Mouse (Mus musculus): ENCODE measurements around the gene Gm47289. TPM values are rescaled to one million over a fixed set of nuclear protein-coding genes. Genes with fewer than 3 reads are reported as not detected.

Gene Gm47289
- polyA plus RNA-seq, 1 experiment from 2014 or later, result not detected

DNA sequence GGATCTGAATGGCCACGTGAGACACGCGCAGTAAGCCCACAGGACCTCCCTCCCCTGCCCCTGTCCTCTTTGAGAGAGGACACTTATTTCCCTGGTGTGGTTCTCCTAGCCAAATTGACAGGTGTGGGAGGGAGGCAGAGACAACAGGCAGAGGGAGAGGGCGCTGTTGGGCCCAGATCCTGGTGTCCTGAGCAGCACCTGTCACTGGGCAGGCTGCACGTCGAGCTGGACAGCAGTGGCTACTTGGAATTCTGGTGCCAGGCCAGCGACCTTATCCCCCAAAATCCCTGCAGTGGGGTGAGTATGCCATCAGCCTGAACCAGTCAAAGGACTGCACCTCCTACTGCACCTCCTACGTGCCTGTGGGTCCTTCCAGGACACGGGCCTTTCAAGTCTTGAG, 15.6 kb upstream of the Gm47289 start:
- Histone ChIP-seq H3K9me3 (replicated peaks) (no peaks in the 10 kb centered on the region), H3K27me3 (no peaks in the 10 kb centered on the region), H3K4me1 (replicated peaks) (0 out of 2 replicates have a peak, but pooled peaks cover 3% of the 10 kb centered on the region), H3K36me3 (no peaks in the 10 kb centered on the region), H3K4me3 (no peak overlapping the region), H3K4me2 (no peak overlapping the region), H3K27ac (no peak overlapping the region), H3K9ac (no peak overlapping the region)
- WGBS, result 71% methylated on average over 9 of the region's 9 CpGs
- no peak for ATAC-seq (replicated peaks; ENCODE audit: insufficient number of reproducible peaks, insufficient read depth, low FRiP score, low read depth)

DNA sequence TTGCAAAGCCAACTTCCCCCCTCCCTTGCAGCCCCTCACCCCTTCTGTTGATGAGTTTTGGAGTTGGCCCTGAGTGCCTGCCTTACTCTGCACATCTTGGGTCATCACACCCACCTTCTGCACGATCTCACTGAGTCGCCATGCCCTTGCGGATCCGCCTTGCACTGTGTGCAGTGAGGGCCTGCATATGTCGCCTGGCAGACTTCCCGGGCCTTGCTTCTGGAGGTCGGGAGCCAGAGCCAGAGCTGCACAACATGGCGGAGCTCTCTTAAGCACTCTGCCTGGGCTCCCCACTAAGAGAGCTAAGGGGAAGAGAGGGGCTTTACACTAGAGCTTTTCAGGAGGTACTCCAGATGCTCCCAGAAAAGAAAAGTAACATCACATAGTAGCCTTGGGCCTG, 14.3 kb upstream of the Gm47289 start:
- Histone ChIP-seq H3K9ac (no peak overlapping the region), H3K27ac (no peak overlapping the region), H3K27me3 (no peaks in the 10 kb centered on the region), H3K4me1 (replicated peaks) (0 out of 2 replicates have a peak, but pooled peaks cover 3% of the 10 kb centered on the region), H3K4me3 (no peak overlapping the region), H3K36me3 (no peaks in the 10 kb centered on the region), H3K4me2 (no peak overlapping the region), H3K9me3 (replicated peaks) (no peaks in the 10 kb centered on the region)
- no peak for ATAC-seq (replicated peaks; ENCODE audit: insufficient number of reproducible peaks, insufficient read depth, low FRiP score, low read depth)
- WGBS, result 71% methylated on average over 8 of the region's 8 CpGs

DNA sequence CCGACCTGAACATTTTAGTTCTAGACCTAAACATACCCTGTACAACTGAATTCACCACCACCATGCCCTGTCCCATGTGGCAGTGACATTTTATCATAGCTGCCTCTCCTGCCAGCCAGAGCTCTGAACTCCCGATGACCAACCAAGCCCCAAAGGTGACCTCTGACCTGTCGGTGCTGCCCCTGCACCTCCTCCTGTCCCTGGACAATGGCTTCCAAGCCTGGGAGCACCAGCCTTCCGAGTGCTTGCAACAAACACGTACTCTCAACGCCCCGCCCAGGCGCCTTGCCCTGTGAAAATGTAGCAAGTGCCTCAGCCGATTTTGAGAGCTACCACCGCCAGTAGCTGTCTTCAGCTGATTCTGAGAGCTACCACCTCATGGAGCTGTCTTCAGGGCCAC, 13.8 kb upstream of the Gm47289 start:
- no peak overlapping the region for H3K4me3 ChIP-seq
- no peak overlapping the region for H3K4me2 ChIP-seq
- no peaks in the 10 kb centered on the region for H3K4me1 ChIP-seq (replicated peaks)
- no peaks in the 10 kb centered on the region for H3K36me3 ChIP-seq
- no peak overlapping the region for H3K27ac ChIP-seq
- no peaks in the 10 kb centered on the region for H3K27me3 ChIP-seq
- no peaks in the 10 kb centered on the region for H3K9me3 ChIP-seq (replicated peaks)
- no peak for ATAC-seq (replicated peaks; ENCODE audit: insufficient number of reproducible peaks, insufficient read depth, low FRiP score, low read depth)
- WGBS, result 65% methylated on average over 10 of the region's 10 CpGs
- H3K9ac ChIP-seq, result no peak overlapping the region

DNA sequence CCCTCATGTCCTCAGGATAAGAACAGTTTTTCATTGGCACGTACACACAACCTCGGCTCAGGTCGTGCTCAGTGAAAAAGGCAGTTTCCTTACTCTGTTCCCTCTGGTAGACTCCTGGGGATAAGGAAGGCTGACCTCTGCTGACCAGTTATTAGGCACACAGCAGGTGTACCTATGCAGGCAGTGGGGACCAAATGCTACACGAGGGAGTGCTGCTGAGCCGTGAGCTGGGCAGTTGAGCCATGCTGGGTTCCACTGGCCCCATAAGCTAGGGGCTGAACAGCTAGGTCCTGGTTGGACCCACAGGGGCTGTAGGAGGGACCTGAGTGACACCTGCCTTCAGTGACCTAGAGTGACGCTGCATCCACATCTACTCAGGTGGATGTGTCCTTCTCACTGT, 13.3 kb upstream of the Gm47289 start:
- H3K9ac ChIP-seq, result no peak overlapping the region
- 61% methylated on average over 6 of the region's 6 CpGs for WGBS

DNA sequence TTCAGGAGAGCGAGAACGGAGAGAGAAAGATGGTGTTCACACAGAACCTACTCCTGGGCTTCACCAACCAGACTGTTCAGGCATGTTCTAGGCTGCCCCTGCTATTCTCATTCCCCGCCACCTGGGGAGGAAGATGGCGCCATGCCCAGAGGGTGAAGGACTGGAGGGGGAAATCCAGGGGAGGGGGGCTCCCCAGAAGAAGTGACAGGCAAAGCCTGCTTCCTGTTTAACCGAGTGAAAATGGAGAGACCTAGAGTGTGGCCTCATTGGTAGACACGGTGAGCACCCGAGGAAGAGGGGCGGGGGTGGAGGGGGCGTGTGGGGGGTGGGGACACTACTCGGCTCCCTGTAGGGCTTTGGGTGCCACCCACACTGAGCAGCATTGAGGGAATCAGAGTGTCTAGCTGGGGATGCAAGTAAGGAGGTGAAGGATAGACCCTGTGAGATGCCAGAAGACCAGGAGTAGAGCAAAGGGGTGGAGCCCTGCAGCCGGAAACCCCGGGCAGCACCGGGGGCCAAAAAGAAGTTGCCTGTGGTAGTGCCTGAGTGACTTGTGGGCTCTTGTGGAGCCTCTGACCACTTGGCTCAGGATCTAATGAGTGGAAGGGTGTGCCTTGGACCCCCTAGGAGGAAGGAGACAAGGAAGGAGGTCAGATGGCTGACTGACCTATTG, 12.7 kb upstream of the Gm47289 start:
- no peak overlapping the region for H3K9ac ChIP-seq
- no peak for ATAC-seq (replicated peaks; ENCODE audit: insufficient number of reproducible peaks, insufficient read depth, low FRiP score, low read depth)
- no peak overlapping the region for H3K4me2 ChIP-seq
- no peak overlapping the region for H3K27ac ChIP-seq
- H3K4me1 ChIP-seq (replicated peaks), result no peaks in the 10 kb centered on the region
- H3K4me3 ChIP-seq, result no peak overlapping the region
- no peaks in the 10 kb centered on the region for H3K36me3 ChIP-seq
- H3K27me3 ChIP-seq, result no peaks in the 10 kb centered on the region
- 62% methylated on average over 13 of the region's 13 CpGs for WGBS
- no peaks in the 10 kb centered on the region for H3K9me3 ChIP-seq (replicated peaks)

More for the DNA sequence above, 13.3 kb upstream of the Gm47289 start:
- Histone ChIP-seq H3K27me3 (no peaks in the 10 kb centered on the region), H3K27ac (no peak overlapping the region), H3K9me3 (replicated peaks) (no peaks in the 10 kb centered on the region), H3K4me1 (replicated peaks) (no peaks in the 10 kb centered on the region), H3K4me3 (no peak overlapping the region), H3K36me3 (no peaks in the 10 kb centered on the region), H3K4me2 (no peak overlapping the region)
- no peak for ATAC-seq (replicated peaks; ENCODE audit: insufficient number of reproducible peaks, insufficient read depth, low FRiP score, low read depth)

DNA sequence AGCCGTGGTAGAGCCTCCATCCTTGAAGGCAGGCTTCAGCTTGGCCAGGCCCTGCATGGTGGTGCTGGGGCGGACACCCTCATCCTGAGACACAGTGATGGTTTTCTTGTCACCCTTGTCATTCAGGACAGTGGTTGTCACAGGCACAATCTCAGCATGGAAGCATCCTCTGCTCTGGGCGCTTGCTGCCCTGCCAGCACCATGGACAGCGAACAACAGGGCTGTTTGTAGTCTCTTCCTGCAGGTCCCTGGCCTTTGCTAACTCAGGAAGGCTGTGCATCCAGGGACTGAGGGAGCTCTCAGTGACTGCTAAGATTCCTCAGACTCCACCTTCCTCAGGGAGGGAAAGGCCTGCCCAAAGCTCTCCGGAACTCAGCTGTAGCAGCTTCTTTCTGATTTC, 9.4 kb upstream of the Gm47289 start:
- Histone ChIP-seq H3K4me1 (replicated peaks) (no peaks in the 10 kb centered on the region), H3K27ac (no peak overlapping the region), H3K4me2 (no peak overlapping the region), H3K27me3 (peaks cover 3% of the 10 kb centered on the region), H3K4me3 (no peak overlapping the region), H3K9ac (no peak overlapping the region), H3K9me3 (replicated peaks) (no peaks in the 10 kb centered on the region), H3K36me3 (no peaks in the 10 kb centered on the region)
- ATAC-seq (replicated peaks; ENCODE audit: insufficient number of reproducible peaks, insufficient read depth, low FRiP score, low read depth), result no peak
- 25% methylated on average over 5 of the region's 5 CpGs for WGBS

DNA sequence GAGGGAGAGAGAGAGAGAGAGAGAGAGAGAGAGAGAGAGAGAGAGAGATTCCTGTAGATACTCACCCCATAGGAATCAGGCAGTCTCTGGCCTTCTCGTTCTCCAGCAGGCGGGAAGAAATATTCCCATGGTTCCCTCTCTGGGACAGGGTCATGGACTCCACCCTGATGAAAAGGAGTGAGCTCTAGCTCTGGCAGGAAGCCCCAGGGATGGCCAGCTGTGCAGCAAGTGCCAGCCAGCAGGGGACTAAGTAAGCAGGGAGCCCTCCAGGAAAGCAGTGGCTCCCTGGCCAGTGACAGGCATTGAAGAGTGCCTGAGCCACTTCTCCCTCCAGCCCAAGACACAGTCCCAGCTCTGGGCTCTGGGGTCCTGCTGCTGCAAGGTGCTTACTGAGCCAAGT, 7.2 kb upstream of the Gm47289 start:
- H3K4me3 ChIP-seq, result no peak overlapping the region
- H3K4me1 ChIP-seq (replicated peaks), result peaks cover 3% of the 10 kb centered on the region; the same call in 1 of the 2 replicates
- H3K27ac ChIP-seq, result no peak overlapping the region
- H3K4me2 ChIP-seq, result no peak overlapping the region
- WGBS, result 44% methylated on average over 2 of the region's 2 CpGs
- H3K9me3 ChIP-seq (replicated peaks), result no peaks in the 10 kb centered on the region
- H3K36me3 ChIP-seq, result no peaks in the 10 kb centered on the region
- H3K9ac ChIP-seq, result no peak overlapping the region
- no peak for ATAC-seq (replicated peaks; ENCODE audit: insufficient number of reproducible peaks, insufficient read depth, low FRiP score, low read depth)
- H3K27me3 ChIP-seq, result peaks cover 21% of the 10 kb centered on the region

DNA sequence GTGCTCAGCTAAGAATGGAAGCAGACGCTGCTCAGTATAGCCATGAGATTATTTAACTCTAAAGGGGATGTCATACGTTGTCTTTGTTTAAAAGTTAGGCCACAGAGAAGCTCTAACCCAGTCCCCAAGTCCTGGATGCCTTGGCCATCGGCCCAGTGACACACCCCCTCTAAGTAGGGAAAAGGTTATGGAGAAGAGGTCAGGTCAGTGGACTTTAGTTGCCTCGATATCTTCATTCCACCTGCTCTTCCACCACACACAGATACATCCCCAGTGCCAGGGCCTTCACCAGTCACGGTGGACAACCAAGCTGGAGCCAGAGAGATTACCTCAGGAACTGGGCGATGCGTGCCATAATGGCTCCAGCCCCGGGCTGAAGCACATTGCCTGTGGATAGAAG, 3.5 kb upstream of the Gm47289 start:
- H3K9me3 ChIP-seq (replicated peaks), result no peaks in the 10 kb centered on the region
- H3K27me3 ChIP-seq, result peaks cover 37% of the 10 kb centered on the region
- 62% methylated on average over 8 of the region's 8 CpGs for WGBS
- peaks cover 5% of the 10 kb centered on the region; the same call in 1 of the 2 replicates for H3K4me1 ChIP-seq (replicated peaks)
- H3K4me3 ChIP-seq, result no peak overlapping the region
- no peaks in the 10 kb centered on the region for H3K36me3 ChIP-seq
- H3K4me2 ChIP-seq, result no peak overlapping the region
- no peak for ATAC-seq (replicated peaks; ENCODE audit: insufficient number of reproducible peaks, insufficient read depth, low FRiP score, low read depth)
- H3K27ac ChIP-seq, result no peak overlapping the region
- no peak overlapping the region for H3K9ac ChIP-seq

DNA sequence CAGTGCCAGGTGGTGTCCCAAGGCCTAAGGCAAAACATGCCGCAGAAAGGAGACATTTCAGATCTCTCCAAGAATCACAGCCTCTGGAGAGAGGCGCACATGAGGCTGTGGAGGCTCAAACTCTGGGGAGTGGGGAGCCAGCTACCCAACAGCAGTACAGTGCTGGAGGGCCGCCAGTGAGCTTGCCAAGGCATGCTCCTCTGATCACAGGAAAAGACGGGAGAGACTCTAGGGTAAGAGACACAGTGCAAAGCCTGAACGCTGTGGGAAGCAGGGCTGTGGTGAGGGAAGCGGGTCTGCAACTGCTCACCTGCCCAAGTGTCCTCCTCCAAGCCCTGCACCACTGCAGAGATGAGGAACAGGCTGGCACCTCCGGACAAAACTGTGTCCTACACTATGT, 3.1 kb upstream of the Gm47289 start:
- 43% methylated on average over 7 of the region's 7 CpGs for WGBS

DNA sequence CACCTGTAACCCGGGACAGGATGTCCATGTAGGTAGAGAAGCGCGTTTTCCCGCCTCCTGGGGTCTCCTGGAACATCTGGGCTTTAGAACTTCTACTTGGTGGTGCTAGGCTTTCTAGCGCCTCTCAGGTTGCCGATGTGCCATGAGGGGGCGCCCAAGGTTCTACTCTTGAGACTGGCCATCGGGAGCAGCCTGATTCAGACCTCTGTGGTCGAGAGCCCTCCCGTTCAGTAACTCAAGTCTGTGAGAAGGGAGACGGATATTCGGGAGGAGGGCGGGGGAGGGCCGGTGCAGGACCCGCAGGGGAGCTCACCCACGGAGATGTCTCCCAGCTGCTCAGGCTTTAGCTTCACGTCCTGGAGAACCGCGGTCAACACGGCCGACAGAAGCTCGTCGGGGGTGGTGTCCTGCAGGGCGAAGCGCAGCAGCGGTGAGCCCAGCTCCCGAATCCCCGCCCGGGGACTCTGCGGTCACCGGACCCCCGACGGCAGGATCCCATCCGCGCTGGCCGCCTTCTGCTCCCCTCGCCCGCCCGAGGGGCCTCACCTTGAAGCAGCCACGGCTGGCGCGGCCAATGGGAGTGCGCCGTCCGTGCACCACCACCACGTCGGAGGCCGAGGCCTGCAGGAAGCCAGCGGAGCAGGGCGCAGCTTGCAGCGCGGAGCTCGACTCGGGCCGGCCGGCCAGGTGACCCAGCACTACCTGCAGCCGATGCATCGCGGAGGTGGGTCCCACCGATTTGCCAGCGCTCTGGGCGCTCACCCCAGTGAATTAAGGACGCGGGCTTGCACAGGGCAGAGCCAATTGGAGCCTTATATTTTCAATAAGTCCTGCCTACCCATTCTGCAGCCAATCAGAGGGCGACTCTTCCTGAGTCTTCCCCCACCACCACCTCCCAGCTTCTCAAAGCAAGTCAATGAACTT, 2.4 kb upstream of the Gm47289 start, which contains the start of gene Acaa1b:
Acaa1b (minus strand) TSS at position 816 of the 924 bp plus-strand sequence.
- Histone ChIP-seq H3K4me2 (peak within 1 kb of the TSS; percentile 83), H3K9ac (peak within 1 kb of the TSS; percentile 45), H3K27me3 (peaks cover 37% of the 10 kb centered on the region), H3K9me3 (replicated peaks) (no peaks in the 10 kb centered on the region), H3K27ac (no peak within 1 kb of the TSS), H3K36me3 (no peaks in the 10 kb centered on the region), H3K4me1 (replicated peaks) (peaks cover 5% of the 10 kb centered on the region; the same call in 1 of the 2 replicates), H3K4me3 (peak within 1 kb of the TSS; percentile 59)
- ATAC-seq (replicated peaks; ENCODE audit: insufficient number of reproducible peaks, insufficient read depth, low FRiP score, low read depth), result peak; percentile 75
- 1% methylated on average over 65 of the region's 65 CpGs for WGBS

More for the DNA sequence above, 3.1 kb upstream of the Gm47289 start:
- no peak overlapping the region for H3K9ac ChIP-seq
- H3K27me3 ChIP-seq, result peaks cover 37% of the 10 kb centered on the region
- H3K4me1 ChIP-seq (replicated peaks), result peaks cover 5% of the 10 kb centered on the region; the same call in 1 of the 2 replicates
- no peaks in the 10 kb centered on the region for H3K36me3 ChIP-seq
- H3K4me2 ChIP-seq, result no peak overlapping the region
- H3K4me3 ChIP-seq, result peak overlapping the region; percentile 59; the same call in 1 of the 2 replicates
- no peaks in the 10 kb centered on the region for H3K9me3 ChIP-seq (replicated peaks)
- H3K27ac ChIP-seq, result no peak overlapping the region
- ATAC-seq (replicated peaks; ENCODE audit: insufficient number of reproducible peaks, insufficient read depth, low FRiP score, low read depth), result no peak

DNA sequence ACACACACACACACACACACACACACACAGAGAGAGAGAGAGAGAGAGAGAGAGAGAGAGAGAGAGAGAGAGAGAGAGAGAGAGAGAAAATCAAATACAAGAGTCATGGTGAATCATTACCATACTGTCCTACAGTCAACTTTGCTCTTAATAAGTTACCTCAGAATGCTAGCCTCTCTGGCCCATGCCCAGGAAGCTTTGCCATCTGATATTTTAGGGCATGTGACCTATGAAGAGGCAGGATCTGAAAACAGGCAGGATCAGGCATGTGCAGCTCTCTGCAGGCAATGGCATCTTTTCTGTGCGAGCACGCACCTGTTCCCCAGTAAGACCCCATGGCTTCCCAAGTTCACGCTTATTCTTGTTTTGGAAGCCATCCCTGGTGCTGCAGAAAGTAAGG, 1.7 kb downstream of the Gm47289 start:
- H3K4me1 ChIP-seq (replicated peaks), result peaks cover 5% of the 10 kb centered on the region; the same call in 1 of the 2 replicates
- ATAC-seq (replicated peaks; ENCODE audit: insufficient number of reproducible peaks, insufficient read depth, low FRiP score, low read depth), result no peak
- no peak overlapping the region for H3K9ac ChIP-seq
- WGBS, result 88% methylated on average over 3 of the region's 3 CpGs
- H3K4me3 ChIP-seq, result no peak overlapping the region
- no peak overlapping the region for H3K27ac ChIP-seq
- H3K4me2 ChIP-seq, result no peak overlapping the region
- H3K9me3 ChIP-seq (replicated peaks), result no peaks in the 10 kb centered on the region
- peaks cover 23% of the 10 kb centered on the region for H3K27me3 ChIP-seq
- no peaks in the 10 kb centered on the region for H3K36me3 ChIP-seq
